Mouse (Mus musculus) layer of hippocampus, adult 9-11 months (tissue): ENCODE results near the gene Olfr895.

Experiments used
- DNase-seq: peaks from one replicate; pipeline ENCODE4 v3.0.0; 2022

Olfr895 gene

GRCm38 (mm10) chr9:38267551-38267950 is at the start of gene Olfr895:
TSS of gene Olfr895 (plus strand) at chr9:38267851.
- no peak for DNase-seq

DNA sequence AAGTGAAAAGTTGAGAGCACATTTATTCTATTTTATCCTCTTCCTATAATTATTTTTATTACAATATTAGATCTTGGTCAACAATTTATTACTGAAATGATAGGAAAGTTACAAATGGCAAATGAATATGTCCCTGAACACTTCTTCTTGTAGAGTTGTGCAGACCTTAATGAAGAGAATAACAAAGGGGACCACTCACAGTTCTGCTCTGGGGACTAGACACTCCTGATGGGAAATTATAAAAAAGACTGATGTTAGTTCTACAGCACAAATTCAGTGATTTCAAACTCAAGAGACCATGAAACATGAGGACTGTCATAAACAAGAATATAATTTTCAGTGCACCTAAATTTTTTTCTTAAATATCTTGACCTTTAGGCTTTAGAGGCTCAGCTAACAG is 15.2 kb upstream of the Olfr895 start, which contains the start of gene Olfr143:
TSS of gene Olfr143 (plus strand) at position 301 of the 400 bp plus-strand sequence.
- DNase-seq = no peak

DNA sequence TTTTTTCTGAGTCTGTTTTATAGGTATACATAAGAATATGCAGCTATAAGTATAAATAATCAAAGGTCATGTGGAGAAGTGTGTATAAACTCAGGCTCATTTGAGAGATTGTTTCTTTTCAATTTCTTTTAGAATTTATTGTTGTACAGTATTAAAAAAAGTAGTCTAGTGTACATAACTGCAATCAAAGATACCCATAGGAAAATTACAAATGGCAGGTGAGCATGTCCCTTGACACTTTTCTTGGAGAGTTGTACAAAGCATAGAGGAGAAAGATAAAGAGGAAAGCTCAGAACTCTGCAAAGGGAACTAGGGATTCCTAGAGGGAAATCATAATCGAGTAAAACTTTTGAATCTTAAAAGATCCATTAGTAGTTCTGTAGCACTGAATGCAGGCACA is 23.2 kb downstream of the Olfr895 start, which contains the start of gene Olfr896-ps1:
TSS of gene Olfr896-ps1 (plus strand) at position 301 of the 400 bp plus-strand sequence.
- DNase-seq = no peak
